Comparison of ENCODE assay signal across 23 mouse cellular contexts in the genomic region with DNA sequence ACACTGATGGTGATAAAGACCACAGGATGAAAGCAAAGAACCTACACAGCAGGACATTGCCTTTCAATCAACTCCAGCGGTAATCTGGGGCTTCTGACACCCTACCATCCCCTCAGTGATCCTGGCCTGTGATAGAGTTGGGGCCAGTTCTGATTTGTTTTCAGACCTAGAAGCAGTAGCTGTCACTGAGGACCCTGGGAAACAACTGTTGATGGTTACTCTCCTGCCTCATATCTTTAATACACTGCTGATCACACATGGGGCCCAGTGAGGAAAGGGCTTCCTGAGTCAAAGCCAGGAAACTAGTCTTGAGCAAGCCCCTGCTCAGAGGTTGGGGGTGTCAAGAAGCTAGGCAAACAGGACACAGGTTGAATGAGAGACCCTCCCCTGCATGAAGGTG.
"Had no signal": no experiment of that assay in that cellular context is flagged by ENCODE, and none has a peak within 500 bp of the region (broad histone marks: within the 10 kb centered on the region; RNA-seq: fewer than 3 reads in every experiment).

No protein-coding gene starts in this region.

- H3K4me2 ChIP-seq: heart, embryonic 12.5 days; hindbrain, embryonic 13.5 days; hindbrain, embryonic 15.5 days; kidney, embryonic 15.5 days; limb, embryonic 12.5 days had no signal

- DNase-seq: forebrain, postnatal 0 days; gastrocnemius, postnatal 14 days; gastrocnemius, postnatal 36 days; heart, adult 18-20 months; heart, postnatal 10 days; kidney, adult 11 months; kidney, adult 2 months; kidney, adult 9 months; kidney, postnatal 14 days; kidney, postnatal 36 days; liver had no signal

- H3K27ac ChIP-seq: heart, embryonic 10.5 days; hindbrain, embryonic 13.5 days; hindbrain, embryonic 15.5 days; hindbrain, postnatal 0 days; kidney, embryonic 15.5 days; kidney, postnatal 0 days; layer of hippocampus, adult 2 months; left cerebral cortex, adult 2 months; limb, embryonic 10.5 days; limb, embryonic 12.5 days had no signal

- H3K4me3 ChIP-seq: heart, embryonic 10.5 days; heart, embryonic 12.5 days; hindbrain, embryonic 13.5 days; hindbrain, embryonic 15.5 days; kidney, embryonic 15.5 days; layer of hippocampus, adult 2 months; left cerebral cortex, adult 2 months; limb, embryonic 10.5 days; limb, embryonic 12.5 days had no signal

- H3K4me1 ChIP-seq: heart, embryonic 10.5 days; limb, embryonic 10.5 days had no signal

- ATAC-seq: forebrain, postnatal 0 days; hindbrain, postnatal 0 days; intestine, embryonic 16.5 days had no signal

- H3K9ac ChIP-seq: forebrain, postnatal 0 days; heart, embryonic 12.5 days; hindbrain, embryonic 13.5 days; hindbrain, embryonic 15.5 days; kidney, embryonic 15.5 days; limb, embryonic 12.5 days had no signal

- H3K27me3 ChIP-seq: heart, embryonic 12.5 days; hindbrain, embryonic 13.5 days; hindbrain, embryonic 15.5 days; kidney, embryonic 15.5 days; limb, embryonic 12.5 days had no signal

- H3K9me3 ChIP-seq: heart, embryonic 10.5 days; heart, embryonic 12.5 days; hindbrain, embryonic 13.5 days; hindbrain, embryonic 15.5 days; kidney, embryonic 15.5 days; limb, embryonic 10.5 days; limb, embryonic 12.5 days had no signal
